Mouse (Mus musculus): Measurements from ENCODE around the gene Tfip11. TPM values are rescaled to one million over a fixed set of nuclear protein-coding genes. Genes with fewer than 3 reads are reported as not detected.

The Tfip11 gene
- polyA plus RNA-seq, 1 experiment = 31.6 TPM

- Histone ChIP-seq H3K36me3 (ENCODE audit: control insufficient read depth, insufficient read depth, low read length) (no peaks in the 10 kb centered on the region), H3K27me3 (ENCODE audit: control insufficient read depth, insufficient read depth, low read length) (no peaks in the 10 kb centered on the region), H3K27ac (ENCODE audit: control insufficient read depth, insufficient read depth, low read depth, low read length) (no peak overlapping the region), H3K4me1 (ENCODE audit: control insufficient read depth, insufficient read depth, low read length) (peaks cover 2% of the 10 kb centered on the region; the same call in 1 of the 2 replicates), H3K4me3 (ENCODE audit: control insufficient read depth, low read depth, low read length) (no peak overlapping the region)
- TF ChIP-seq POLR2A (IDR thresholded peaks at IDR 0.05; ENCODE audit: control insufficient read depth, low read depth, low read length) (no peak), CTCF (IDR thresholded peaks at IDR 0.05; ENCODE audit: control insufficient read depth, insufficient read depth, insufficient replicate concordance, low read depth, low read length) (no peak)
Measured at GRCm38 (mm10) chr5:112367338-112367737, 41.2 kb downstream of the Tfip11 start.

GRCm38 (mm10) chr5:112367929-112368328, 41.8 kb downstream of the Tfip11 start:
- H3K4me1 ChIP-seq (ENCODE audit: control insufficient read depth, insufficient read depth, low read length) = peaks cover 2% of the 10 kb centered on the region; the same call in 1 of the 2 replicates
- no peaks in the 10 kb centered on the region for H3K27me3 ChIP-seq (ENCODE audit: control insufficient read depth, insufficient read depth, low read length)
- no peak overlapping the region for H3K27ac ChIP-seq (ENCODE audit: control insufficient read depth, insufficient read depth, low read depth, low read length)
- TF ChIP-seq CTCF (IDR thresholded peaks at IDR 0.05; ENCODE audit: control insufficient read depth, insufficient read depth, insufficient replicate concordance, low read depth, low read length) (no peak), POLR2A (IDR thresholded peaks at IDR 0.05; ENCODE audit: control insufficient read depth, low read depth, low read length) (no peak)
- no peak overlapping the region for H3K4me3 ChIP-seq (ENCODE audit: control insufficient read depth, low read depth, low read length)
- H3K36me3 ChIP-seq (ENCODE audit: control insufficient read depth, insufficient read depth, low read length) = no peaks in the 10 kb centered on the region

- Histone ChIP-seq H3K36me3 (ENCODE audit: control insufficient read depth, insufficient read depth, low read length) (no peaks in the 10 kb centered on the region), H3K4me3 (ENCODE audit: control insufficient read depth, low read depth, low read length) (no peak overlapping the region), H3K27me3 (ENCODE audit: control insufficient read depth, insufficient read depth, low read length) (no peaks in the 10 kb centered on the region), H3K27ac (ENCODE audit: control insufficient read depth, insufficient read depth, low read depth, low read length) (no peak overlapping the region), H3K4me1 (ENCODE audit: control insufficient read depth, insufficient read depth, low read length) (peaks cover 2% of the 10 kb centered on the region; the same call in 1 of the 2 replicates)
- TF ChIP-seq CTCF (IDR thresholded peaks at IDR 0.05; ENCODE audit: control insufficient read depth, insufficient read depth, insufficient replicate concordance, low read depth, low read length) (no peak), POLR2A (IDR thresholded peaks at IDR 0.05; ENCODE audit: control insufficient read depth, low read depth, low read length) (no peak)
Measured at GRCm38 (mm10) chr5:112368666-112369065, 42.5 kb downstream of the Tfip11 start.

DNA sequence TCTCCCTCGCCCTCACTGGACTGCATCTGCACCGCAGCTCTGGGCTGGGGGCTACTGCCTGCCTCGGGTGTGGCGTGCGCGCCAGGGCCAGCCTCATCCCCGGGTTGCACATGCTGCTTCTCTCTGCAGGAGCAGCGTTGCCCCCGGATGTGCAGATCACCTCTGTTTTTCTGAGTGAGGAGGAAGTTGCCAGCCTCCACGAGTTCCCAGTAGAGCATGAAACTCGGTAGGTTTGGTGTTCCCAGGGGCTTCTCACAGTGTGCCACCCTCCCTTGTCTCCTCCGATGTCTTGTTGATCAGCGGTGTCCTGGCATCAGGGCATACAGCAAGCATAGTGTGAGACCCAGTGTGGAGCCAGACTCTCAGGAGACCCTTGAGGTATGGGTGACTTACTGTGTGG, 43.2 kb downstream of the Tfip11 start:
- Histone ChIP-seq H3K27ac (ENCODE audit: control insufficient read depth, insufficient read depth, low read depth, low read length) (no peak overlapping the region), H3K36me3 (ENCODE audit: control insufficient read depth, insufficient read depth, low read length) (no peaks in the 10 kb centered on the region), H3K4me3 (ENCODE audit: control insufficient read depth, low read depth, low read length) (no peak overlapping the region), H3K4me1 (ENCODE audit: control insufficient read depth, insufficient read depth, low read length) (peaks cover 2% of the 10 kb centered on the region; the same call in 1 of the 2 replicates), H3K27me3 (ENCODE audit: control insufficient read depth, insufficient read depth, low read length) (no peaks in the 10 kb centered on the region)
- TF ChIP-seq POLR2A (IDR thresholded peaks at IDR 0.05; ENCODE audit: control insufficient read depth, low read depth, low read length) (no peak), CTCF (IDR thresholded peaks at IDR 0.05; ENCODE audit: control insufficient read depth, insufficient read depth, insufficient replicate concordance, low read depth, low read length) (no peak)

DNA sequence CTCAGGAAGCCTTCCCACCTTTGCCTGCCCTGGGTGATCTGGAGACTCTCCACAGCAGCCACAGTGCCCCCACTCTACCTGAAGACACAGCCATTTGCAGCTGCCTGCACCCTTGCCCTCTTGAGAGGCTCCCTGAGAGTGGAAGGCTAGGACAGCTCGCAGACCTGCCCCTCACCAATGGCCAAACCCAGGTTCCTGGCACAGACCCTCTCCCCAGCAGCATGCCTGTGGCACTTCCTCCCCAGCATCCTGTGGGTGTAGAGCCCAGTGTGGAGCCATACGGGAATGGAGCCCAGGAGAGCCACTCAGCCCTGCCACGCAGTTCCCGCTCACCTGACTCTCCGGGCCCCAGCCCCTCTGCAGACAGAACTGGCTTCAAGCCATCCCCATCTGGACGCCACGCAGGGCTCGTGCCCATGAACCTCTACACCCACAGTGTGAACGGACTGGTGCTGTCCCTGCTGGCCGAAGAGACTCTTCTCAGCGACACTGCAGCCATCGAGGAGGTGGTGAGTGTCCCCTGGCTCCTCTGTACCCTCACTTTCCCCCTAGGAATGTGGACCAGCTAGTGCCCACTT, 44.2 kb downstream of the Tfip11 start:
- Histone ChIP-seq H3K36me3 (ENCODE audit: control insufficient read depth, insufficient read depth, low read length) (no peaks in the 10 kb centered on the region), H3K27ac (ENCODE audit: control insufficient read depth, insufficient read depth, low read depth, low read length) (no peak overlapping the region), H3K4me1 (ENCODE audit: control insufficient read depth, insufficient read depth, low read length) (peaks cover 2% of the 10 kb centered on the region; the same call in 1 of the 2 replicates)

GRCm38 (mm10) chr5:112371933-112372332, 45.8 kb downstream of the Tfip11 start:
- Histone ChIP-seq H3K4me1 (ENCODE audit: control insufficient read depth, insufficient read depth, low read length) (peaks cover 2% of the 10 kb centered on the region; the same call in 1 of the 2 replicates), H3K36me3 (ENCODE audit: control insufficient read depth, insufficient read depth, low read length) (no peaks in the 10 kb centered on the region), H3K4me3 (ENCODE audit: control insufficient read depth, low read depth, low read length) (no peak overlapping the region)

More for the DNA sequence above, 44.2 kb downstream of the Tfip11 start:
- TF ChIP-seq POLR2A (IDR thresholded peaks at IDR 0.05; ENCODE audit: control insufficient read depth, low read depth, low read length) = no peak
- no peak for TF ChIP-seq CTCF (IDR thresholded peaks at IDR 0.05; ENCODE audit: control insufficient read depth, insufficient read depth, insufficient replicate concordance, low read depth, low read length)
- Histone ChIP-seq H3K27me3 (ENCODE audit: control insufficient read depth, insufficient read depth, low read length) (no peaks in the 10 kb centered on the region), H3K4me3 (ENCODE audit: control insufficient read depth, low read depth, low read length) (no peak overlapping the region)

GRCm38 (mm10) chr5:112376111-112376510, 50.0 kb downstream of the Tfip11 start:
- Histone ChIP-seq H3K4me3 (ENCODE audit: control insufficient read depth, low read depth, low read length) (no peak overlapping the region), H3K36me3 (ENCODE audit: control insufficient read depth, insufficient read depth, low read length) (no peaks in the 10 kb centered on the region), H3K4me1 (ENCODE audit: control insufficient read depth, insufficient read depth, low read length) (peaks cover 2% of the 10 kb centered on the region; the same call in 1 of the 2 replicates), H3K27me3 (ENCODE audit: control insufficient read depth, insufficient read depth, low read length) (no peaks in the 10 kb centered on the region), H3K27ac (ENCODE audit: control insufficient read depth, insufficient read depth, low read depth, low read length) (no peak overlapping the region)
- TF ChIP-seq POLR2A (IDR thresholded peaks at IDR 0.05; ENCODE audit: control insufficient read depth, low read depth, low read length) = no peak
- TF ChIP-seq CTCF (IDR thresholded peaks at IDR 0.05; ENCODE audit: control insufficient read depth, insufficient read depth, insufficient replicate concordance, low read depth, low read length) = no peak

More at GRCm38 (mm10) chr5:112371933-112372332, 45.8 kb downstream of the Tfip11 start:
- TF ChIP-seq CTCF (IDR thresholded peaks at IDR 0.05; ENCODE audit: control insufficient read depth, insufficient read depth, insufficient replicate concordance, low read depth, low read length) (no peak), POLR2A (IDR thresholded peaks at IDR 0.05; ENCODE audit: control insufficient read depth, low read depth, low read length) (no peak)
- H3K27me3 ChIP-seq (ENCODE audit: control insufficient read depth, insufficient read depth, low read length) = no peaks in the 10 kb centered on the region
- H3K27ac ChIP-seq (ENCODE audit: control insufficient read depth, insufficient read depth, low read depth, low read length) = no peak overlapping the region
